Mouse (Mus musculus) heart, embryonic 16.5 days (tissue): ENCODE results near the gene Znrf2. TPM values are rescaled to one million over a fixed set of nuclear protein-coding genes. Genes with fewer than 3 reads are reported as not detected.

Source experiments
- ATAC-seq: fragments of 200-750 bp; cut with Nextera tagmentation; replicated peaks from 2 replicates; pipeline ENCODE4 v1.8.0; 2017; ENCODE audit warnings: moderate number of reproducible peaks; ENCODE audit not compliant: insufficient read depth, low FRiP score; ENCODE audit errors: extremely low read depth
- H3K27ac ChIP-seq: fragments of 300-500 bp; sonication (generic); 2 replicates; pipeline ENCODE4 v1.5.1; 2014; ENCODE audit warnings: mild to moderate bottlenecking, low read length, control low read depth, moderate library complexity
- H3K27me3 ChIP-seq: fragments of 300-500 bp; sonication (generic); 2 replicates; pipeline ENCODE4 v1.6.1; 2014; ENCODE audit warnings: low read length, mixed read lengths; ENCODE audit not compliant: control insufficient read depth, insufficient read depth
- H3K36me3 ChIP-seq: fragments of 300-500 bp; sonication (generic); 2 replicates; pipeline ENCODE4 v1.6.1; 2014; ENCODE audit not compliant: control insufficient read depth, insufficient read depth
- H3K4me1 ChIP-seq: fragments of 300-500 bp; sonication (generic); 2 replicates; pipeline ENCODE4 v1.6.1; 2014; ENCODE audit warnings: low read length, mixed read lengths; ENCODE audit not compliant: control insufficient read depth, insufficient read depth
- H3K4me2 ChIP-seq: fragments of 300-500 bp; sonication (generic); 2 replicates; pipeline ENCODE4 v1.6.1; 2014; ENCODE audit warnings: low read depth, mild to moderate bottlenecking, control low read depth, low read length
- H3K4me3 ChIP-seq: fragments of 300-500 bp; sonication (generic); 2 replicates; pipeline ENCODE4 v1.5.1; 2014; ENCODE audit warnings: mild to moderate bottlenecking, control low read depth, low read length
- H3K9ac ChIP-seq: fragments of 300-500 bp; sonication (generic); 2 replicates; pipeline ENCODE4 v1.6.1; 2014; ENCODE audit warnings: low read length, control low read depth
- H3K9me3 ChIP-seq: fragments of 300-500 bp; sonication (generic); replicated peaks from 2 replicates; pipeline ENCODE4 v1.6.1; 2016; ENCODE audit warnings: low read length; ENCODE audit not compliant: control insufficient read depth
- WGBS: fragments of 180-500 bp; shearing (Covaris S2); extraction: QIAGEN DNeasy Blood & Tissue Kit; methylation state at CpG from one replicate; pipeline ENCODE4 v1.1.7; 2014; 5-methylcytosine and 5-hydroxymethylcytosine counted together
- polyA plus RNA-seq: library from polyadenylated mRNA; unstranded; fragments of >200 nt; fragmentation: Nextera tagmentation; extraction: Ambion mirVana; gene quantifications from 2 replicates; pipeline ENCODE4 v1.2.1, GENCODE M21; 2015

Znrf2 gene
- polyA plus RNA-seq, 1 experiment from 2014 or later: 3.3 TPM

GRCm38 (mm10) chr6:54926899-54927298 is 110.2 kb downstream of the Znrf2 start:
- Histone ChIP-seq H3K27ac (no peak overlapping the region), H3K9ac (no peak overlapping the region), H3K9me3 (no peaks in the 10 kb centered on the region), H3K36me3 (0 out of 2 replicates have a peak, but pooled peaks cover 3% of the 10 kb centered on the region), H3K4me3 (no peak overlapping the region), H3K4me1 (no peaks in the 10 kb centered on the region), H3K27me3 (no peaks in the 10 kb centered on the region), H3K4me2 (no peak overlapping the region)
- WGBS: 73% methylated on average over 2 of the region's 2 CpGs
- ATAC-seq: no peak

GRCm38 (mm10) chr6:54927946-54928345 is 111.2 kb downstream of the Znrf2 start:
- ATAC-seq: no peak
- WGBS: 81% methylated on average over 6 of the region's 6 CpGs

DNA sequence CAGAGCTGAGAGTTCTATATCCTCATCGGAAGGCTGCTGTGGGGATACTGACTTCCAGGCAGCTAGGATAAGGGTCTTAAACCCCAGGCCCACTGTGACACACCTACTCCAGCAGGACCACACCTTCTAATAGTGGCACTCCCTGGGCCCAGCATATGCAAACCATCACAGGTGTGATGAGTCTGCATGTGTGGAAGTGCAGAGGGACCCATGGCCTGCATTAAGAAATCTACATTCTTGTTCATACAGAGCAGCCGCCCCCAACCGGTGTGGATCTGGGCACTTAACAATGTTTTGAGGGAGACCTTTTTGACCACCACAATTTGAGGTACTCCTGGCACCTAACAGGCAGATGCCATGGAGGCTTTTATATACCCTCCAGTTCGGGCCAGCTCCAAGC is 114.9 kb downstream of the Znrf2 start:
- 94% methylated on average over 4 of the region's 4 CpGs for WGBS
- H3K4me2 ChIP-seq: no peak overlapping the region

More at GRCm38 (mm10) chr6:54927946-54928345, 111.2 kb downstream of the Znrf2 start:
- Histone ChIP-seq H3K4me2 (no peak overlapping the region), H3K9me3 (no peaks in the 10 kb centered on the region), H3K4me3 (no peak overlapping the region), H3K36me3 (0 out of 2 replicates have a peak, but pooled peaks cover 3% of the 10 kb centered on the region), H3K27me3 (no peaks in the 10 kb centered on the region), H3K4me1 (no peaks in the 10 kb centered on the region), H3K27ac (no peak overlapping the region), H3K9ac (no peak overlapping the region)

GRCm38 (mm10) chr6:54932526-54932925 is 115.8 kb downstream of the Znrf2 start:
- Histone ChIP-seq H3K4me3 (no peak overlapping the region), H3K36me3 (0 out of 2 replicates have a peak, but pooled peaks cover under 1% of the 10 kb centered on the region), H3K4me2 (no peak overlapping the region), H3K27me3 (no peaks in the 10 kb centered on the region), H3K9ac (no peak overlapping the region), H3K9me3 (no peaks in the 10 kb centered on the region), H3K4me1 (peaks cover 3% of the 10 kb centered on the region; the same call in 1 of the 2 replicates), H3K27ac (no peak overlapping the region)
- ATAC-seq: no peak
- WGBS: 91% methylated on average over 12 of the region's 12 CpGs

More for the DNA sequence above, 114.9 kb downstream of the Znrf2 start:
- Histone ChIP-seq H3K9ac (no peak overlapping the region), H3K27me3 (no peaks in the 10 kb centered on the region), H3K4me3 (no peak overlapping the region), H3K27ac (no peak overlapping the region), H3K36me3 (0 out of 2 replicates have a peak, but pooled peaks cover 3% of the 10 kb centered on the region), H3K9me3 (no peaks in the 10 kb centered on the region), H3K4me1 (peaks cover 3% of the 10 kb centered on the region; the same call in 1 of the 2 replicates)
- ATAC-seq: no peak

DNA sequence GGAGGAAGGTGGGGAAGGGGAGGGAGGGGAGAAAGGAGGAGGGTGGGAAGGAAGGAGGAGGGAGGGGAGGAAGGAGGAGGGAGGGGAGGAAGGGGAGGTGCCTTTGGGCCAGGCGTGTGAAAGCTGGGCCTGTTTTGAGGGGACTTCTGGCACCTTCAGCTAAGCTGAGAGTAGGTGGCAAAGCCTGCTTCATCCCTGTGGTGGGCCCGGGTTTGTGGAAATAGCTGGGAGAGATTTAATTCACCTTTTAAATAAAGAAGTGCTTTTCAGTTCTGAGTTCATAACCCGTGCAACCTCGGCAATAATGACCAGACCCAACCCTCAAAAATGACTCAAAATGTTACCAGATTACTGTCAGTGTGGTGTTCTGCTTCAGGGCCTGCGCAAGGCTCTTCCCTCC is 116.5 kb downstream of the Znrf2 start:
- H3K9ac ChIP-seq: no peak overlapping the region
- H3K27me3 ChIP-seq: no peaks in the 10 kb centered on the region
- no peaks in the 10 kb centered on the region for H3K9me3 ChIP-seq
- H3K4me3 ChIP-seq: no peak overlapping the region
- H3K36me3 ChIP-seq: no peaks in the 10 kb centered on the region
- no peak overlapping the region for H3K4me2 ChIP-seq
- H3K4me1 ChIP-seq: peaks cover 3% of the 10 kb centered on the region; the same call in 1 of the 2 replicates
- H3K27ac ChIP-seq: no peak overlapping the region
- ATAC-seq: no peak
- 80% methylated on average over 5 of the region's 5 CpGs for WGBS

DNA sequence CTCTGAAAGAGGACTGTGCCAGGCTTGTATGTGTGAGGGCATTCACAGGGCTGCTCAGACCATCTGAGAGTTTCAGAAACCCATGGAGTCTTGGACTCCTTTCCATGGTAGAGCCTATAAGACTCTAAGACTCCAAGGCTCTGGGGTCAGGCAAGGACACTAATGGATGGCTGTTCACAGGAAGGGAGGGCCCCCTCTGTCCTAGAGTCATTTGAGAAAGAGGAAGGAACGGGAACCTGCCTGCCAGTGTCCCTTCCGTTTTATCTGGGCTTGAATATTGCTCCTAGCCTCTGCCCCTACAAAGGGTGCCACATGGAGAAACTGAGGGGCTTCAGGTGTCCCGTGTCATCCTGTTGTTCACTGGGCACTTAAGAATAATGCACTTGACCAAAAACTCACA is 117.2 kb downstream of the Znrf2 start:
- Histone ChIP-seq H3K36me3 (no peaks in the 10 kb centered on the region), H3K4me1 (peaks cover 3% of the 10 kb centered on the region; the same call in 1 of the 2 replicates), H3K4me2 (no peak overlapping the region), H3K27ac (no peak overlapping the region), H3K9me3 (no peaks in the 10 kb centered on the region), H3K9ac (no peak overlapping the region), H3K4me3 (no peak overlapping the region), H3K27me3 (no peaks in the 10 kb centered on the region)
- WGBS: 55% methylated on average over 3 of the region's 3 CpGs
- ATAC-seq: no peak

DNA sequence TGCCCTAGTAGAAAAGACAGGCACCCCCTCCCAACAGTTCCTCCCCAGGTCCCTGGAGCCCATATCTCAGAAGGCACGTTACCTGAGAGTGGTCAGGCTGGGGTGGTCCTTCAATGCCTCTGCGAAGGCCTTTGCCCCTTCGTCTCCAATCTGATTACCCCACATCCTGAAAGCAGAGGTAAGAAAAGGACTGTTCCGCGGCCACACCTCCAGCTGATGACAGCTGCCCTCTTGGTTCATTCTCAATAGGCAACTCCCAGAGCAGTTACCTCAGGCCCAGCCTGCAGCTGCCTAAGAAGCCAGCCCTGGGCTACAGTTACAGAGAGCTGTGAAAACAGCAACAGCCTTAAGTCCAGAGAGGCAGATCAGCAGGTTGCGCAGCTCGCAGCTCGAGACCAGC is 117.6 kb downstream of the Znrf2 start:
- ATAC-seq: no peak
- no peak overlapping the region for H3K9ac ChIP-seq

GRCm38 (mm10) chr6:54934930-54935329 is 118.2 kb downstream of the Znrf2 start:
- no peaks in the 10 kb centered on the region for H3K36me3 ChIP-seq

More for the DNA sequence above, 117.6 kb downstream of the Znrf2 start:
- Histone ChIP-seq H3K9me3 (no peaks in the 10 kb centered on the region), H3K36me3 (no peaks in the 10 kb centered on the region), H3K4me2 (no peak overlapping the region), H3K27ac (no peak overlapping the region), H3K27me3 (no peaks in the 10 kb centered on the region), H3K4me3 (no peak overlapping the region), H3K4me1 (peaks cover 3% of the 10 kb centered on the region; the same call in 1 of the 2 replicates)
- 62% methylated on average over 8 of the region's 8 CpGs for WGBS

GRCm38 (mm10) chr6:54936496-54936895 is 119.8 kb downstream of the Znrf2 start:
- H3K9ac ChIP-seq: no peak overlapping the region
- no peaks in the 10 kb centered on the region for H3K9me3 ChIP-seq
- no peak overlapping the region for H3K27ac ChIP-seq
- no peak overlapping the region for H3K4me2 ChIP-seq
- whole genome bisulfite sequencing: 49% methylated on average over 2 of the region's 2 CpGs
- peaks cover 3% of the 10 kb centered on the region; the same call in 1 of the 2 replicates for H3K4me1 ChIP-seq
- no peaks in the 10 kb centered on the region for H3K36me3 ChIP-seq
- H3K27me3 ChIP-seq: no peaks in the 10 kb centered on the region
- H3K4me3 ChIP-seq: no peak overlapping the region
- no peak for ATAC-seq

More at GRCm38 (mm10) chr6:54934930-54935329, 118.2 kb downstream of the Znrf2 start:
- no peak overlapping the region for H3K27ac ChIP-seq
- H3K4me3 ChIP-seq: no peak overlapping the region
- peaks cover 3% of the 10 kb centered on the region; the same call in 1 of the 2 replicates for H3K4me1 ChIP-seq
- H3K4me2 ChIP-seq: no peak overlapping the region
- H3K27me3 ChIP-seq: no peaks in the 10 kb centered on the region
- no peak overlapping the region for H3K9ac ChIP-seq
- no peak for ATAC-seq
- WGBS: 68% methylated on average over 5 of the region's 5 CpGs
- H3K9me3 ChIP-seq: no peaks in the 10 kb centered on the region
